22 mouse cellular contexts compared by ENCODE assay signal in the genomic region with DNA sequence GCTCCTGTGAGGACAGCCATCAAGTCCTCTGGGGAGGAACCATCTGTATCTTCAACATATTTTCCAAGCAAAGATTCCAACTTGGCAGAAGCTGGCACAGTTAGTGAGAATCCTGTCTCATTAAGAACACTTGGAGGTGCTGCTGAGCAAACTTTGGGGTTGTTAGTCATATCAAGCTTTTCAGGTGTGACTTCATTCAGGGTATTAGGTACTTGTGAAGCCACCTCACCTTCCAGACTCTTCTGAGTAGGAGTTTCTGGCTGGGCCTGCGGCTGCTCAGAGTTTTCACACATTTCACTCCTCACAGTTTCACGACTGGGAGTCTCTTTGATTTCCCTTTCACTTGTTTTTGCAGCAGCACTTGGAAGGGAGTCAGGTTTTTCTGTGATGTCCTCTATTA. TPM values are rescaled to one million over a fixed set of nuclear protein-coding genes. Genes with fewer than 3 reads are reported as not detected.
A peak's percentile ranks its signal among the peaks of the same experiment; 100 is the strongest.
DNase-seq lines count a peak whose midpoint lies in the region; ATAC-seq and TF ChIP-seq lines count a peak whose summit lies in the region.
"Had no signal": no experiment of that assay in that cellular context is flagged by ENCODE, and none has a peak within 500 bp of the region (broad histone marks: within the 10 kb centered on the region; RNA-seq: fewer than 3 reads in every experiment).

No protein-coding gene starts in this region.

- H3K9me3 ChIP-seq in kidney, postnatal 0 days (replicated peaks; ENCODE audit: low read length): no peaks in the 10 kb centered on the region
- no peaks in the 10 kb centered on the region for H3K9me3 ChIP-seq in kidney, embryonic 14.5 days (ENCODE audit: control insufficient read depth, low read length)
- H3K9me3 ChIP-seq in forebrain, embryonic 12.5 days: no peaks in the 10 kb centered on the region
- no peaks in the 10 kb centered on the region for H3K9me3 ChIP-seq in hindbrain, embryonic 10.5 days
- H3K9me3 ChIP-seq: embryonic facial prominence, embryonic 15.5 days; forebrain, embryonic 13.5 days; hindbrain, embryonic 15.5 days; limb, embryonic 12.5 days; liver, embryonic 15.5 days; midbrain, embryonic 10.5 days; neural tube, embryonic 12.5 days had no signal

- no peak overlapping the region for H3K4me3 ChIP-seq in kidney, postnatal 0 days (replicated peaks; ENCODE audit: low read depth, low read length)
- H3K4me3 ChIP-seq in kidney, embryonic 14.5 days (ENCODE audit: low read length): no peak overlapping the region
- H3K4me3 ChIP-seq in forebrain, embryonic 12.5 days (replicated peaks): no peak overlapping the region
- H3K4me3 ChIP-seq in hindbrain, embryonic 10.5 days: no peak overlapping the region
- H3K4me3 ChIP-seq: embryonic facial prominence, embryonic 15.5 days; forebrain, embryonic 13.5 days; hindbrain, embryonic 15.5 days; limb, embryonic 12.5 days; liver, embryonic 15.5 days; midbrain, embryonic 10.5 days; neural tube, embryonic 12.5 days had no signal

- H3K27ac ChIP-seq in kidney, postnatal 0 days: no peak overlapping the region
- H3K27ac ChIP-seq in kidney, embryonic 14.5 days (ENCODE audit: low read depth, low read length): no peak overlapping the region
- no peak overlapping the region for H3K27ac ChIP-seq in forebrain, embryonic 12.5 days
- H3K27ac ChIP-seq in hindbrain, embryonic 10.5 days: no peak overlapping the region
- H3K27ac ChIP-seq: embryonic facial prominence, embryonic 15.5 days; forebrain, embryonic 13.5 days; hindbrain, embryonic 15.5 days; limb, embryonic 12.5 days; liver, embryonic 15.5 days; midbrain, embryonic 10.5 days; neural tube, embryonic 12.5 days had no signal

- ATAC-seq in frontal cortex, adult (ENCODE audit: low TSS enrichment): peak; percentile 64
- ATAC-seq in kidney, postnatal 0 days (replicated peaks; ENCODE audit: low FRiP score, low read depth): no peak
- ATAC-seq in kidney, embryonic 14.5 days (ENCODE audit: low FRiP score, low TSS enrichment): no peak
- no peak for ATAC-seq in forebrain, embryonic 12.5 days (ENCODE audit: low FRiP score)
- ATAC-seq: forebrain, embryonic 13.5 days had no signal

- WGBS in kidney, postnatal 0 days: 28% methylated on average over 2 of the region's 2 CpGs
- 33% methylated on average over 2 of the region's 2 CpGs for WGBS in kidney, embryonic 14.5 days
- WGBS in forebrain, embryonic 12.5 days: 81% methylated on average over 2 of the region's 2 CpGs
- 87% methylated on average over 2 of the region's 2 CpGs for WGBS in hindbrain, embryonic 10.5 days

- TF ChIP-seq CTCF in kidney, postnatal 0 days (IDR thresholded peaks at IDR 0.05; ENCODE audit: low read depth): peak; percentile 18; the same call in 1 of the 2 replicates

- H3K9ac ChIP-seq in kidney, postnatal 0 days (ENCODE audit: low read depth, low read length): no peak overlapping the region
- H3K9ac ChIP-seq in kidney, embryonic 14.5 days (ENCODE audit: low read depth, low read length): no peak overlapping the region; the same call in 1 of the 2 replicates
- no peak overlapping the region for H3K9ac ChIP-seq in forebrain, embryonic 12.5 days
- H3K9ac ChIP-seq: embryonic facial prominence, embryonic 15.5 days; forebrain, embryonic 13.5 days; hindbrain, embryonic 15.5 days; limb, embryonic 12.5 days; liver, embryonic 15.5 days; neural tube, embryonic 12.5 days had no signal

- DNase-seq in frontal cortex, postnatal 14 days (ENCODE audit: low spot score in 2 of 2): no peak
- no peak for DNase-seq in kidney, postnatal 0 days (ENCODE audit: low spot score)
- DNase-seq in 3T3-L1 (ENCODE audit: low read depth, low spot score) (peak; percentile 23), adipocyte (ENCODE audit: low spot score) (peak; percentile 41)
- DNase-seq in hindbrain, embryonic 10.5 days (ENCODE audit: low spot score): no peak
- DNase-seq: cerebellum, postnatal 14 days; embryo, embryonic 11 days; heart, postnatal 10 days; kidney, adult 8-10 months; lung, postnatal 4 days; right cerebral cortex, postnatal 14 days; thymus, adult 2 months had no signal

- H3K4me2 ChIP-seq in kidney, postnatal 0 days (ENCODE audit: low read length): no peak overlapping the region
- no peak overlapping the region for H3K4me2 ChIP-seq in kidney, embryonic 14.5 days (replicated peaks; ENCODE audit: low read depth, low read length)
- H3K4me2 ChIP-seq in forebrain, embryonic 12.5 days: no peak overlapping the region
- H3K4me2 ChIP-seq: embryonic facial prominence, embryonic 15.5 days; forebrain, embryonic 13.5 days; hindbrain, embryonic 15.5 days; limb, embryonic 12.5 days; liver, embryonic 15.5 days; neural tube, embryonic 12.5 days had no signal

- H3K4me1 ChIP-seq in kidney, postnatal 0 days (replicated peaks; ENCODE audit: insufficient read depth, low read length): peaks cover 22% of the 10 kb centered on the region; the same call in 1 of the 2 replicates
- H3K4me1 ChIP-seq in kidney, embryonic 14.5 days (ENCODE audit: control insufficient read depth, insufficient read depth, low read length): peaks cover 7% of the 10 kb centered on the region
- peaks cover 4% of the 10 kb centered on the region; the same call in 1 of the 2 replicates for H3K4me1 ChIP-seq in forebrain, embryonic 12.5 days
- H3K4me1 ChIP-seq in hindbrain, embryonic 10.5 days (replicated peaks): no peaks in the 10 kb centered on the region
- H3K4me1 ChIP-seq: limb, embryonic 12.5 days; midbrain, embryonic 10.5 days; neural tube, embryonic 12.5 days had no signal

- H3K36me3 ChIP-seq in kidney, postnatal 0 days (ENCODE audit: insufficient read depth, low read length): no peaks in the 10 kb centered on the region
- H3K36me3 ChIP-seq in kidney, embryonic 14.5 days (ENCODE audit: control insufficient read depth, insufficient read depth, low read length): peaks cover 6% of the 10 kb centered on the region; the same call in 1 of the 2 replicates
- peaks cover 26% of the 10 kb centered on the region for H3K36me3 ChIP-seq in forebrain, embryonic 12.5 days (replicated peaks)
- H3K36me3 ChIP-seq in hindbrain, embryonic 10.5 days: peaks cover 34% of the 10 kb centered on the region

- H3K27me3 ChIP-seq in kidney, postnatal 0 days (ENCODE audit: insufficient read depth, low read length): no peaks in the 10 kb centered on the region
- H3K27me3 ChIP-seq in kidney, embryonic 14.5 days (ENCODE audit: control insufficient read depth, insufficient read depth, low read length): no peaks in the 10 kb centered on the region
- no peaks in the 10 kb centered on the region for H3K27me3 ChIP-seq in forebrain, embryonic 12.5 days
- no peaks in the 10 kb centered on the region for H3K27me3 ChIP-seq in hindbrain, embryonic 10.5 days (ENCODE audit: insufficient read depth, poor library complexity, severe bottlenecking)
- H3K27me3 ChIP-seq: embryonic facial prominence, embryonic 15.5 days; forebrain, embryonic 13.5 days; hindbrain, embryonic 15.5 days; limb, embryonic 12.5 days; liver, embryonic 15.5 days; neural tube, embryonic 12.5 days had no signal

RNA-seq across cellular contexts. Expression of gene Rtn3, which starts 26.3 kb away (rescaled TPM):
- polyA plus RNA-seq in kidney, postnatal 0 days (2015; fragmentation: Nextera tagmentation; extraction: Ambion mirVana): 195 and 196 TPM in 2 replicates
- polyA plus RNA-seq in kidney, embryonic 14.5 days (2014; fragmentation: Nextera tagmentation; extraction: Ambion mirVana): 127 and 131 TPM in 2 replicates
- 383 and 409 TPM in 2 replicates for polyA plus RNA-seq in forebrain, embryonic 12.5 days (2016; fragmentation: Nextera tagmentation; extraction: Ambion mirVana)
- 256 and 280 TPM in 2 replicates for polyA plus RNA-seq in hindbrain, embryonic 10.5 days (2016; fragmentation: Nextera tagmentation; extraction: Ambion mirVana)

RNA-seq across cellular contexts. Expression of gene Atl3, which starts 37.0 kb away (rescaled TPM):
- polyA plus RNA-seq in kidney, postnatal 0 days (2015; fragmentation: Nextera tagmentation; extraction: Ambion mirVana): 11.1 and 14.8 TPM in 2 replicates
- 12.5 and 17.7 TPM in 2 replicates for polyA plus RNA-seq in kidney, embryonic 14.5 days (2014; fragmentation: Nextera tagmentation; extraction: Ambion mirVana)
- polyA plus RNA-seq in forebrain, embryonic 12.5 days (2016; fragmentation: Nextera tagmentation; extraction: Ambion mirVana): 8.4 and 9.2 TPM in 2 replicates
- polyA plus RNA-seq in hindbrain, embryonic 10.5 days (2016; fragmentation: Nextera tagmentation; extraction: Ambion mirVana): 4.6 and 7.2 TPM in 2 replicates

RNA-seq across cellular contexts. Expression of gene 2700081O15Rik, which starts 39.4 kb away (rescaled TPM):
- polyA plus RNA-seq in kidney, postnatal 0 days (2015; fragmentation: Nextera tagmentation; extraction: Ambion mirVana): 4.8 and 5.2 TPM in 2 replicates
- polyA plus RNA-seq in kidney, embryonic 14.5 days (2014; fragmentation: Nextera tagmentation; extraction: Ambion mirVana): 9.8 and 10.4 TPM in 2 replicates
- 16.3 and 18.6 TPM in 2 replicates for polyA plus RNA-seq in forebrain, embryonic 12.5 days (2016; fragmentation: Nextera tagmentation; extraction: Ambion mirVana)
- 7.0 and 8.6 TPM in 2 replicates for polyA plus RNA-seq in hindbrain, embryonic 10.5 days (2016; fragmentation: Nextera tagmentation; extraction: Ambion mirVana)

Comparison
In these comparisons a context has a peak if more than half of its experiments do, and no peak if none do; other contexts are left out.
1. DNase-seq: peak in 3T3-L1 (single experiment) and adipocyte (single experiment); none in frontal cortex, postnatal 14 days (0 of 2), kidney, postnatal 0 days (single experiment) and hindbrain, embryonic 10.5 days (single experiment).